18 mouse cellular contexts compared by ENCODE assay signal in the genomic region with DNA sequence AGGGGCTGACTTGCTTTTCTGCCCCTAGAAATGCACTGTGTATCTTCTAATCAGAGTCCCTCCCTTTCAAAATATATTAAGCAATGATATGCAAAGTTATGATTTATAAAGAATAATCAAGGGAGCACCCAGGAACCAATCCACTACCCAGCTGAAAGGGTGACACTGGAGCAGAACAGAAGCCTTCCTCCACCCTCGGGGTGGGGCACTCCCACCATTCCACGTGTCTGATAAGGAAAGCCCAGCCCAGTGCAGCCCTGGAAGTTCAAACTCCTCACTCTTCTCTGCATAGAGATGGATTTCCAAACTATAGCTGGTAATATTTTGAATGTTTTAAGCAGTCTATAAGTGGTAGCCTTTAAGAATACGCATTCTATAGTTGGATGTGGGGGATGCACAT. TPM values are rescaled to one million over a fixed set of nuclear protein-coding genes. Genes with fewer than 3 reads are reported as not detected.
"Had no signal": no experiment of that assay in that cellular context is flagged by ENCODE, and none has a peak within 500 bp of the region (broad histone marks: within the 10 kb centered on the region; RNA-seq: fewer than 3 reads in every experiment).

No protein-coding gene starts in this region.

- H3K36me3 ChIP-seq: limb, embryonic 10.5 days; midbrain, embryonic 12.5 days had no signal

- H3K27me3 ChIP-seq: midbrain, embryonic 12.5 days had no signal

- H3K9ac ChIP-seq: liver, embryonic 14.5 days; midbrain, embryonic 12.5 days had no signal

- H3K9me3 ChIP-seq: limb, embryonic 10.5 days; megakaryocyte, embryonic 14.5 days; midbrain, embryonic 12.5 days had no signal

- H3K4me3 ChIP-seq: left cerebral cortex, adult 2 months; limb, embryonic 10.5 days; megakaryocyte, embryonic 14.5 days; midbrain, embryonic 12.5 days had no signal

- H3K27ac ChIP-seq: kidney, postnatal 0 days; left cerebral cortex, adult 2 months; limb, embryonic 10.5 days; liver, embryonic 14.5 days; macrophage; midbrain, embryonic 12.5 days had no signal

- H3K4me2 ChIP-seq: midbrain, embryonic 12.5 days had no signal

- H3K4me1 ChIP-seq: limb, embryonic 10.5 days; midbrain, embryonic 12.5 days had no signal

- DNase-seq: kidney, adult 11 months; kidney, adult 9 months; kidney, postnatal 4 days; lung, adult 2 months; lung, postnatal 10 days; right cerebral cortex, postnatal 14 days; thymus, postnatal 36 days had no signal

RNA-seq across cellular contexts. Expression of a gene that starts 13.5 kb away (rescaled TPM):
- polyA plus RNA-seq: kidney, postnatal 0 days; limb, embryonic 10.5 days; liver, embryonic 14.5 days; macrophage; spleen, adult 2 months had no signal

RNA-seq across cellular contexts. Expression of a gene that starts 57.4 kb away (rescaled TPM):
- total RNA-seq: layer of hippocampus, adult 8-10 months; layer of hippocampus, postnatal 25 days; left cerebral cortex, adult 2 months had no signal
- polyA plus RNA-seq: liver, embryonic 14.5 days; macrophage; midbrain, embryonic 12.5 days; neural tube, embryonic 14.5 days had no signal
